Mouse (Mus musculus): ENCODE measurements around the gene Qk.

DNA sequence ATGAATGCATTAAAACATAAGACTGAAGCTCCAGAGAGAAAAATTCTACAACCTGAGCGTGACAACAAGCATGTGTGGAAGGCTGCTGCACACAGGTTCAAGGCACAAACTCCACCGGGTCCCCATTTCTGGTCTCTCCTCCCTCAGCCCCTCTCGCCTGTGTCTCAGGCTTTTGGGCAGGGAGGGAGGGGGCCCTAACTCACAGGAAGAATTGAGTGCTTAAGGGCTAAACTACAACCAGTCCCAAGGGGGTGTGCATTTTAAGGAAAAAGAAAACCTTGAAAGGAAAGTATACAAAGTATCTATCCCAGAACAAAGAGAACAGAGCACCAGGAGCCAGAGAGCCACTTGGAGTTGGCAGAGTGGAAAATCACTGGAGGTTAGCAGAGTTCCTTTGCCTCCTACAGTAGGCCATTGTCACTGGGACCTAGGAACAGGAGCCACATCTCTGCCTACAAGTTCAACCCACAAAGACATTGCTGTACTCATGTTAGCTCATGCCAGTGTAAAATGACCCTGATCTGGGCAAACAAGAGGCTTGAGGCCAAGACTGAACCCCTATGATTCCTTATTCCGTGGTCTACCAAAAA, 132.1 kb downstream of the Qk start:
- no peak for TF ChIP-seq ZC3H11A (IDR thresholded peaks at IDR 0.05; ENCODE audit: borderline replicate concordance, low read depth, low read length)
- no peak for TF ChIP-seq ZNF384 (IDR thresholded peaks at IDR 0.05; ENCODE audit: low read depth, low read length)
- TF ChIP-seq HCFC1 (IDR thresholded peaks at IDR 0.05; ENCODE audit: borderline replicate concordance, insufficient read depth, low read length) = no peak
- no peak for TF ChIP-seq MAFK (IDR thresholded peaks at IDR 0.05; ENCODE audit: insufficient read depth, low read depth, low read length)

Data from ES-E14 (cell line).